Mouse (Mus musculus): ENCODE results near the gene Ube2i.
A peak's percentile ranks its signal among the peaks of the same experiment; 100 is the strongest.

Ube2i gene

GRCm38 (mm10) chr17:25274571-25275346, at the start of gene Ube2i:
TSS of gene Ube2i (minus strand) at chr17:25274622.
- no peak for DNase-seq

GRCm38 (mm10) chr17:25322930-25323329, 48.5 kb upstream of the Ube2i start:
- DNase-seq, result no peak

- DNase-seq, result peak; percentile 48 to 50
Measured at GRCm38 (mm10) chr17:25320819-25321218, 46.4 kb upstream of the Ube2i start.

GRCm38 (mm10) chr17:25318354-25318753, 43.9 kb upstream of the Ube2i start, which contains the start of gene Prss29:
TSS of gene Prss29 (plus strand) at chr17:25318654.
- no peak for DNase-seq

GRCm38 (mm10) chr17:25308346-25308745, 33.9 kb upstream of the Ube2i start, which contains the start of gene Prss28:
TSS of gene Prss28 (plus strand) at chr17:25308646.
- no peak for DNase-seq

GRCm38 (mm10) chr17:25298094-25298493, 23.7 kb upstream of the Ube2i start, which contains the start of gene Prss34:
TSS of gene Prss34 (plus strand) at chr17:25298394.
- DNase-seq, result no peak

- DNase-seq, result no peak
Measured at GRCm38 (mm10) chr17:25294111-25294510, 19.7 kb upstream of the Ube2i start.

- DNase-seq, result no peak
Measured at GRCm38 (mm10) chr17:25293495-25293894, 19.1 kb upstream of the Ube2i start.

GRCm38 (mm10) chr17:25290411-25290810, 16.0 kb upstream of the Ube2i start:
- DNase-seq, result no peak

- peak in 1 of 2 experiments; percentile 57 for DNase-seq
Measured at GRCm38 (mm10) chr17:25288842-25289241, 14.4 kb upstream of the Ube2i start.

- peak; percentile 87 to 88 for DNase-seq
Measured at GRCm38 (mm10) chr17:25285033-25285432, 10.6 kb upstream of the Ube2i start.

- DNase-seq, result peak; percentile 77 to 87
Measured at GRCm38 (mm10) chr17:25282133-25282532, 7.7 kb upstream of the Ube2i start.

- DNase-seq, result no peak
Measured at GRCm38 (mm10) chr17:25275833-25276232, 1.4 kb upstream of the Ube2i start.

GRCm38 (mm10) chr17:25273706-25274501, 518 bp downstream of the Ube2i start:
- DNase-seq, result peak; percentile 97 to 98

GRCm38 (mm10) chr17:25272951-25273705, 1.3 kb downstream of the Ube2i start:
- peak; percentile 54 to 90 for DNase-seq

- DNase-seq, result peak in 1 of 2 experiments; percentile 28
Measured at GRCm38 (mm10) chr17:25272326-25272725, 2.1 kb downstream of the Ube2i start.

- no peak for DNase-seq
Measured at GRCm38 (mm10) chr17:25270795-25271335, 3.6 kb downstream of the Ube2i start.

- peak; percentile 38 to 49 for DNase-seq
Measured at GRCm38 (mm10) chr17:25264453-25264852, 10.0 kb downstream of the Ube2i start.

- DNase-seq, result no peak
Measured at GRCm38 (mm10) chr17:25257804-25258261, 16.6 kb downstream of the Ube2i start.

- no peak for DNase-seq
Measured at GRCm38 (mm10) chr17:25256140-25256754, 18.2 kb downstream of the Ube2i start, which contains the start of gene Baiap3. TSS of gene Baiap3 (minus strand) at chr17:25256364.

GRCm38 (mm10) chr17:25255110-25255509, 19.3 kb downstream of the Ube2i start:
- no peak for DNase-seq

- DNase-seq, result no peak
Measured at GRCm38 (mm10) chr17:25253760-25254159, 20.7 kb downstream of the Ube2i start.
